Mouse (Mus musculus): Measurements from ENCODE around the gene Rab5if.
A peak's percentile ranks its signal among the peaks of the same experiment; 100 is the strongest.
"Not testable (repeated sequence)": the region's sequence is repeated elsewhere in the genome, so short reads cannot be mapped to it uniquely, and the experiment has no call there.

Gene Rab5if

GRCm38 (mm10) chr2:156853999-156854771, 8.7 kb upstream of the Rab5if start:
- DNase-seq (ENCODE audit: low read depth) = not testable (repeated sequence)

GRCm38 (mm10) chr2:156856311-156856710, 6.6 kb upstream of the Rab5if start:
- DNase-seq (ENCODE audit: low read depth) = no peak

DNA sequence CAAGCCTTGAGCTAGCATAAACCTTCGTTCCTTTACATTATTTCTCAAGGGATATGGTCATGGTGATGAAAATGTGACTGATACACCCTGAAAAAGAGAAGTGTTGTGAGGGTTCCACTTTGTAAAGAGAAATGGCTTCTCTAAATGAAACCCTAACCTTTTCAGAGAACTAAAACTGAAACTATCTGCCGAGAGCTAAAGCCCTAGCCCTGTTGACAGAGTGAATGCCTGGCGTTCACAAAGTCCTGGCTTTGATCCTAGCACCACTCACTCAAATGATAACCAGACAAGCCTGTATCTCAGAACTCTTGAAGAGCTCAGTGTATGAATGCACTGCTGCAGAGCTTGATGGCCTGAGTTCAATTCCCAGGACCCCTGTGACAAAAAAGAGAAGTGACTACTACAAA, 5.5 kb upstream of the Rab5if start:
- no peak for DNase-seq (ENCODE audit: low read depth)

DNA sequence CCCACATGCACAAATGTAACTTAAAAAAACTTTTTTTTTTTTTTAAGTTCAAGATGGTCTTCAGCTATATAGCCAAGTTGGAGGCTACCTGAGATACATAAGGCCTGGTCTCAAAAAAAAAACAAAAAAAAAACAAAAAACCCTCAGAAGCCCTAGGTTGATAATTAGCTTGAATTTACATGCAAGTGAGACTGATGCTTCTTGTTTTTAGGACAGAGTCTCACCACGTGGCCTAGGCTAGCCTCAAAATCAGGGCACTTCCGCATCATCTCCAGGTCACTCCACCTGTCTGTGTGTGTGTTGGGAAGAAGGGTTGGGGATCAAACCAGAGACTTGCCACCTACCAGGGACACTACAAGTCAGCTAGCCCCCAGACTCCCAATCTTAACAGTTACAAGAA, 5.1 kb upstream of the Rab5if start, which contains the start of gene 4930518I15Rik:
Gene 4930518I15Rik, minus strand, starts transcription at position 112 of the 400 bp plus-strand sequence.
- no peak for DNase-seq (ENCODE audit: low read depth)

DNA sequence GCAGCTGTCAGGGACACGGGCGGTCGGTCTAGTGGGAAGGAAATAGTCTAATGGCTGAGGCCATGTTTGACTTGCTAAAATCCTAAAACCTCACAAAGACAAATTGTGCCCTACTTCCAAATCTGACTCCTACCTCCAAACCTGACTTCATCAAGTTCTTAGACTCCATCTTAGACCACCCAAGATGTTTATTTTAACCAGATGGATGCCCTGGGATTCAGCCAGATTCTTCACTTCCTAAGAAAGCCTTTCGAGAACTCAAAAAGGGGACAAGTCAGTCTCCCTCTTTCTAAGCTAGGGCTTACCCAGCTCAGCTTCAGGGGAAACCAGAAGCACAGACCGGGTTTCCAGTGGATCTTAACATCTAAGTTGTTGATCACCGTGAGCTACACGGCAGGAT, 4.3 kb upstream of the Rab5if start:
- DNase-seq (ENCODE audit: low read depth) = no peak

DNA sequence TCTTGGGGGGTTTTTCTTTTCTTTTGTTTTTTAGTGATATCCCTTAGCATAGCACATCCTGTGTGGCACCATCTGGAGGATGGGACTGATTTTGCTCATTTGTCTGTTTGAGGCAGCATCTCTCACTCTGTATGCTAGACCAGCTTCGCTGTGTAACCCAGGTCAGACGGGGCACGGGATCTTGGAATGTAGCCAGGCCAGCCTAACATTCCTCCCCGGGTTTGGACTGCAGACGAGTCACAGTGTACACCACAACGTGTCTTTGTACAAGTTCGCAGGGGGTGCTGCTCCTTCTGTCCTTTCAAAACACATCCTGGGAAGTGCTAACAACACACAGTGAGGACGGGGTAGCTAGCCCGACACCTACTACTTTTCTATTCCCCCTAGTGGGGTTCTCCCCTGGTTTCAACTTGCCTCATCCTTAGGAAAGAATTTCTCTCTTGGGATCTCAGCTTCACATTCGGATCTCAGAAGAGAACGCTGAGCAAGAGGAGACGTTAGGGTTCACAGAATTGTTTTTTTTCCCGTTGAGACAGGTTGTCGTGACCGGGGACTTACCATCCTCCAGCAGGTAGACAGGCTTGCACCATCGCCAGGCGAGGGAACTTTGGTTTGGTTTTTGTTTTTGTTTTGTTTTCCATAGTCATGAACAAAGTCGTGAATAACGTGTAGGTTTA, 749 bp upstream of the Rab5if start:
- DNase-seq (ENCODE audit: low read depth) = peak; percentile 64

GRCm38 (mm10) chr2:156863487-156864160, 696 bp downstream of the Rab5if start:
- peak; percentile 72 for DNase-seq (ENCODE audit: low read depth)

DNA sequence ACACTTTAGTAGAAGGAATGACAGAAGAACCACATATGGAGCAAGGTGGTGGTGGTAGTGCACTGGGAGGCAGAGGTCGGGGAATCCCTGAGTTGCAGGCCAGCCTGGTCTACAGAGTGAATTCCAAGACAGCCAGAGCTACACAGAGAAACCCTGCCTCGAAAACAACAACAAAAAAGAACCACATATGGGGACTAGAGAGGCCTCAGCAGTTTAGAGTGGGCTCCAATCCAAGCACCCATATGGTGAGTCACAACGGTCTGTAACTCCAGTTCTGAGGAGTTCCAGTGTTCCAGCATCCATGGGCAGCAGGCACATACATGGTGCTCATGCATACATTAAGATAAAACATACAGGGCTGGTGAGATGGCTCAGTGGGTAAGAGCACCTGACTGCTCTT, 1.6 kb downstream of the Rab5if start:
- no peak for DNase-seq (ENCODE audit: low read depth)

DNA sequence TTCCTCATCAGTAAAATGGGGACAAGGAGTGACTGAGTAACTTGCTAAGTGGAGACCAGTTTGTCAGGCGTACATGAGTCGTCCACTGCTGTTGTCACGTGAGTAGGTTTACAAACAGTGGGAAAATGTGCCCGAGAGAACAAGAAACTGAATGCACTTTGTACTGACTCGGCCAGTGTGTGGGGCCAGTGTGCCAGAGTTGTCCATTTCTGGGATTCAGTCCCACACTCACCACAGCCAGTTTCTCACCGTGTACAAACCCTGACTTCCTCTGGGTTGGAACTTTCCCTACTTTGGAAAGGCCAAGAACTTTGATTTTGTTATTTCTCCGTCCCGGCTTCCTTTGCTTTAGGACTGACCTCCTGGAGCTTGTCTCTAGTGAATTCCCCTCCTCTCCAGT, 6.1 kb downstream of the Rab5if start:
- no peak for DNase-seq (ENCODE audit: low read depth)

GRCm38 (mm10) chr2:156869554-156869953, 6.6 kb downstream of the Rab5if start:
- DNase-seq (ENCODE audit: low read depth) = no peak

DNA sequence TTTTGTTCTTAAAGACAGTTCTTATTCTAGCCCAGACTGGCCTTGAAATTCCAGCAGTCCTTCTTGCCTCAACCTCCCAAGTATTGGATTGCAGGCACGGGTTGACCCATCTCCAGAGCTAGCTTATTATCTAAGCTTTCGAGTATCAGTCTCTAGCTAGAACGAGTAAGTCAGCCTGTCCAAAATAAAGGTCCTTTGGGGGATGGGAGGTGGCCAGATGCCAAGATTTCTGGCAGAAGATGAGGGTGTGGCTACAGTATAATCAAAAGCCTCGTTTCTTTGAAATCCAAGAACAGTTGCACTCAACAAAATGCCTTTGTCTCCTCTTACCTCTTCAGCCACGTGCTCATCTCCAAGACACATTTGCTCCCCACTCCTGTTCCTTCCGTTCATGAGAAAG, 7.6 kb downstream of the Rab5if start:
- DNase-seq (ENCODE audit: low read depth) = peak; percentile 50

GRCm38 (mm10) chr2:156873629-156874028, 10.7 kb downstream of the Rab5if start:
- DNase-seq (ENCODE audit: low read depth) = peak; percentile 88

DNA sequence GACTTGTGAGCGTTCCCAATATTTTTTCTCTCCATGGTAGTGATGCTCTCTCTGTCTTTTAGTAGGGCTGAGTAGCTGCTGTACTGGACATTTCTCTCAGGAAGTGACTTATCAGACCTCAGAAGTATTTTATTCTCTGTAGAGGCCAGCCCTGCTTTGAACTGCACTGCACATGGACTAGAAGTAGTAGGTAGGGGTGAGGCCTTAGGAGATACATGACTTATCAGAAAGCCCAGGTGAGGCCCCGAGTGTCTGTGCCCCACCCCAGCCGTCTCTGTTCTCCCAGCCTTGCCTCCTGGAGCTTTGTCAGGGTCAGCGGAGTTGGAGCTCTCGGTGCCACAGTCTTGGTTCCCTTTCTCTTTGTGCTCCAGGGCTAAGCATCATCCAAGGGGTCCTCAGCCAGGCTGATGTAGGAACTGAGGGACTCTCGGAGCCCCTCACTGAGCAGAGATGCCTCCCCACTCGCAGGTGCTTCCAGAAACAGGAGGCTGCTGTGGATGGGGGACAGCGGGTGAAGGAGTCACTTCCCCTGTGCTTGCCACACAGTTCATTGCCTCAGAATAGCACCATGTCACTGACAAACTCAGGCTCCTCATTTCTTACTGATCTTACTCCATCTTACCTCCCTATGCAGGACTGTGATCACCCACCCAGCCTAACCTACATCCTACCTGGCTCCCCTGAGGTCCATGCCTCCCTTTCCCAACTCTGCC, 11.3 kb downstream of the Rab5if start:
- DNase-seq (ENCODE audit: low read depth) = no peak

GRCm38 (mm10) chr2:156874760-156875510, 12.0 kb downstream of the Rab5if start:
- DNase-seq (ENCODE audit: low read depth) = no peak

GRCm38 (mm10) chr2:156877726-156878125, 14.8 kb downstream of the Rab5if start:
- peak; percentile 68 for DNase-seq (ENCODE audit: low read depth)

- DNase-seq (ENCODE audit: low read depth) = peak; percentile 7
Observed at GRCm38 (mm10) chr2:156879541-156879940, 16.6 kb downstream of the Rab5if start.

- peak; percentile 85 for DNase-seq (ENCODE audit: low read depth)
Observed at GRCm38 (mm10) chr2:156882431-156883001, 19.6 kb downstream of the Rab5if start.

GRCm38 (mm10) chr2:156884396-156885211, 21.7 kb downstream of the Rab5if start:
- DNase-seq (ENCODE audit: low read depth) = no peak

GRCm38 (mm10) chr2:156885666-156886065, 22.7 kb downstream of the Rab5if start:
- DNase-seq (ENCODE audit: low read depth) = not testable (repeated sequence)

DNA sequence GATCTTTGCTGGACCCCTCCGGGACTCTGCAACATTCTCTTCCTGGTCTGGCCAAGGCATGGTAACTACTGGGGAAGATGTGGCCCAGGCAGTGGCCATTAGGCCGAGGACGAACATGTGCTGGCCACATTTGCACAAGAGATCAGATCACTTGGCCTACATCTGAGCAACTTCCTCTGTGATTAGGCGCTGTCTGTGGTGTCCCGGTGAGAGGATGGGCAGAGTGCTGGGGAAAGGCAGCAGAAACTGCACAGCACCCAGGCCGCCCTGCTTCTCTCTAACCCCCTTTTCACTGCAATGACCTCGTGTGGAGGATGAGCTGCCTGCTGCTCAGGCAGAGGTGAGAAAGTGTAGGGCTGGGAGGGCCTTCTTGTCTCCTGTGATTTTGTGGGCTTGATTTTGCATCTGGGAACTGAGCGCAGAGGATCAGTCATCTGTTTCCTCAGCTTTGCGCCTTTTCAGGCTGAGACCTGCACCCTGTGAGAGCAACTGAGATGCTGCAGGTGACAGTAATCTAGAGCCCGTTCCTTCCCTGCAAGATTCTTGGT, 23.2 kb downstream of the Rab5if start:
- no peak for DNase-seq (ENCODE audit: low read depth)
